Mouse (Mus musculus) limb, embryonic 12.5 days (tissue): ENCODE measurements around the gene Plekhm3. TPM values are rescaled to one million over a fixed set of nuclear protein-coding genes. Genes with fewer than 3 reads are reported as not detected.
"Not testable (repeated sequence)": the region's sequence is repeated elsewhere in the genome, so short reads cannot be mapped to it uniquely, and the experiment has no call there.

Experiments used
- ATAC-seq: fragments of 200-750 bp; cut with Nextera tagmentation; 2 replicates; pipeline ENCODE4 v1.8.0; 2017; ENCODE audit warnings: low read depth, moderate TSS enrichment; ENCODE audit not compliant: insufficient number of reproducible peaks, insufficient read depth, low FRiP score, low TSS enrichment
- H3K27ac ChIP-seq: fragments of 300-500 bp; sonication (generic); 2 replicates; pipeline ENCODE4 v1.5.1; 2016; ENCODE audit warnings: mild to moderate bottlenecking, moderate library complexity
- H3K27me3 ChIP-seq: fragments of 300-500 bp; sonication (generic); 2 replicates; pipeline ENCODE4 v1.6.1; 2016; ENCODE audit warnings: mild to moderate bottlenecking, moderate library complexity
- H3K36me3 ChIP-seq: fragments of 300-500 bp; sonication (generic); 2 replicates; pipeline ENCODE4 v1.6.1; 2016; ENCODE audit warnings: mild to moderate bottlenecking, moderate library complexity
- H3K4me1 ChIP-seq: fragments of 300-500 bp; sonication (generic); replicated peaks from 2 replicates; pipeline ENCODE4 v1.6.1; 2016
- H3K4me2 ChIP-seq: fragments of 300-500 bp; sonication (generic); 2 replicates; pipeline ENCODE4 v1.6.1; 2016; ENCODE audit warnings: mild to moderate bottlenecking, moderate library complexity
- H3K4me3 ChIP-seq: fragments of 300-500 bp; sonication (generic); replicated peaks from 2 replicates; pipeline ENCODE4 v1.5.1; 2016; ENCODE audit warnings: mild to moderate bottlenecking
- H3K9ac ChIP-seq: fragments of 300-500 bp; sonication (generic); replicated peaks from 2 replicates; pipeline ENCODE4 v1.6.1; 2016; ENCODE audit warnings: mild to moderate bottlenecking, moderate library complexity
- H3K9me3 ChIP-seq: fragments of 300-500 bp; sonication (generic); 2 replicates; pipeline ENCODE4 v1.6.1; 2016; ENCODE audit warnings: mild to moderate bottlenecking, moderate library complexity
- WGBS: fragments of 180-500 bp; shearing (Covaris S2); methylation state at CpG from one replicate; pipeline ENCODE4 v1.1.7; 2016; 5-methylcytosine and 5-hydroxymethylcytosine counted together
- polyA plus RNA-seq: library from polyadenylated mRNA; unstranded; fragments of >200 nt; fragmentation: Nextera tagmentation; extraction: Ambion mirVana; gene quantifications from 2 replicates; pipeline ENCODE4 v1.2.1, GENCODE M21; 2016

Plekhm3 gene
- polyA plus RNA-seq, result 11.1 and 13.8 TPM in 2 replicates

DNA sequence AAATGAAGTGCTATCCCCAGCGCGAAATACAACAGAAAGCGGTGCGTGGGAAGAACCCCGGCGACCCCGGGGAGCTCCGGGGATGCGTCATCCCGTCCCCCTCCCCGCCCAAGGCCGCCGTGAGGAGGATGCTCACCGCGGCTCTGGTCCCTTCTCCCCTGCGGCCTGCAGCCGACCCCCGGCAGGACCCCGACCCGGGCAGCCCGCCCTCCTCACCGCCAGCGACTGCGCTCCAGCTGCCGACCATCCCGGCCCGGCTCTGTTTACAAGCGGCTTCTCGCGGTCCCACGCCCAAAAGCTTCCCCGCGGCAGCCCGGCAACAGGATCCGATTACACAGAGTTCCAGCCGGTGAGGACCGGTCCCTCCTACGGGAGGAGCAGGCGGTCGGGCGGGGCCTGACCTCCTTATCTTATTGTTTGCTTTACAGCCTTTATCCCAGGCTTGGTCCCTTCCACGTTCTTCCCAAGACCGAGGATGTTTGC, at the start of gene Plekhm3:
Plekhm3 (minus strand) TSS at position 346 of the 483 bp plus-strand sequence.
- peak; percentile 88 for ATAC-seq

DNA sequence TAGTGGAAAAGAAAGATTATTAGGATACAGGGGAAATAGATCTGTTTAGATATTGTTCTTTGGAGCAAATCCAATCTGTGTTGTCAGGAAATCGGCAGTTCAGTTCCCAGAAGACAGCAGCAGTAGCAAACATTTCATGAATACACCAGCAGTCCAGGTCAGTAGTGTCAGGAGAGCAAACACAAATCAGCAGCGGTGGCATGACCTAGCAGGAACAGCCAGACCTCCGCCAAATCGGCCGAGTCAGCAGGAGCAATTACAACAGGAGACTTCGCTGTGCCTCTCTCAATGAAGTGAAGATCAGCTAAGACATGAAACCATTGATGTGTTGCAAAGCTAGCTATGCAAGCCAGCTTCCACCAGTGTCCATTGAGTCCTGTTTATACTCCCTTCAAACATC, 49.0 kb upstream of the Plekhm3 start:
- Histone ChIP-seq H3K27me3 (no peaks in the 10 kb centered on the region), H3K9me3 (no peaks in the 10 kb centered on the region), H3K9ac (no peak overlapping the region), H3K27ac (no peak overlapping the region), H3K4me1 (no peaks in the 10 kb centered on the region), H3K4me2 (no peak overlapping the region), H3K36me3 (no peaks in the 10 kb centered on the region), H3K4me3 (no peak overlapping the region)
- ATAC-seq, result no peak
- 90% methylated on average over 6 of the region's 6 CpGs for WGBS

More for the DNA sequence above, at the start of gene Plekhm3:
- no peaks in the 10 kb centered on the region for H3K27me3 ChIP-seq
- H3K4me3 ChIP-seq, result peak within 1 kb of the TSS; percentile 82
- H3K4me1 ChIP-seq, result no peaks in the 10 kb centered on the region
- H3K9me3 ChIP-seq, result no peaks in the 10 kb centered on the region
- H3K9ac ChIP-seq, result peak within 1 kb of the TSS; percentile 88
- H3K36me3 ChIP-seq, result no peaks in the 10 kb centered on the region
- WGBS, result under 1% methylated on average over 43 of the region's 43 CpGs
- H3K27ac ChIP-seq, result peak within 1 kb of the TSS; percentile 69; the same call in 1 of the 2 replicates
- peak within 1 kb of the TSS; percentile 59 for H3K4me2 ChIP-seq

DNA sequence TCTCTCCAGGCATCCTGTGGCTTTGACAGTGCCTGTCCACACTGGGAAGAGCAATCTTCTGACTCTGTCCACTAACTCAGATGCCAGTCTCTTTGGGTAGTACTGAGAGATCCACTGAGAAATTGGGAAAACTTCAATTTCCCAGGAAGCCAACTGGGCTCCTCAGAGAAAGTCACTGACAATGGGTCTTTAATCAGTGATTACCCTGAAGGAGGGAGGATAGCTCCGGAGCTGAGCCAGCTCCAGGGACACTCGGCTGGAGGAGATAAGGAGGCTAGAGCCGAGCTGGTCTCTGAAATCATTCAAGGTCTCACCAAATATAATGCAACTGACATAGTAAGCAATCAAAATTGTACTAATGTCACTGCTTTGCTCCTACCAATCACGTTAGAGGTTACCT, 47.9 kb upstream of the Plekhm3 start:
- H3K4me3 ChIP-seq, result no peak overlapping the region
- WGBS, result 83% methylated on average over 4 of the region's 4 CpGs
- ATAC-seq, result no peak
- H3K9ac ChIP-seq, result no peak overlapping the region
- H3K36me3 ChIP-seq, result no peaks in the 10 kb centered on the region
- H3K4me1 ChIP-seq, result no peaks in the 10 kb centered on the region
- no peaks in the 10 kb centered on the region for H3K9me3 ChIP-seq
- no peaks in the 10 kb centered on the region for H3K27me3 ChIP-seq
- no peak overlapping the region for H3K27ac ChIP-seq
- H3K4me2 ChIP-seq, result no peak overlapping the region

GRCm38 (mm10) chr1:64993206-64993605, 36.6 kb upstream of the Plekhm3 start:
- Histone ChIP-seq H3K4me3 (no peak overlapping the region), H3K27ac (no peak overlapping the region), H3K36me3 (no peaks in the 10 kb centered on the region), H3K9ac (no peak overlapping the region), H3K4me1 (no peaks in the 10 kb centered on the region), H3K9me3 (no peaks in the 10 kb centered on the region), H3K4me2 (no peak overlapping the region), H3K27me3 (no peaks in the 10 kb centered on the region)
- WGBS, result 79% methylated on average over 4 of the region's 4 CpGs
- ATAC-seq, result no peak

DNA sequence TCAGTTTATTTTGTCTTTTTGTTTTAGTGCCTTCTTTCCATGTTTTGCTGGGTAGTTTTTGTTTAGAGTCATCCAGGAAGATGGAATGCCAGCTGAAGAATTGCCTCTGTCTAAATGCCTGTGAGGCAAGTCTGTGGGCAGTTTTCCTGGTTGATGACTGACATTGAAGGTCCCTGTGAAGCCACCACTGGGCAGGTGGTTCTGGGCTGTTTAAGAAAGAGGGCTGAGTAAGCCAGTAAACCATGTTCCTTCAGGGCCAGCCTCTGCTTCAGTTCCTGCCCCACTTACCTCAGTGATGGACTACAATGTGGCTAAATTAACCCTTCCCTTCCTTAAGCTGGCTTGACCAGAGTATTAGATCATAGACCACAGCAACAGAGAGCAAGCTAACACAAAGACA, 31.6 kb upstream of the Plekhm3 start:
- Histone ChIP-seq H3K9me3 (no peaks in the 10 kb centered on the region), H3K27ac (no peak overlapping the region)
- no peak for ATAC-seq

DNA sequence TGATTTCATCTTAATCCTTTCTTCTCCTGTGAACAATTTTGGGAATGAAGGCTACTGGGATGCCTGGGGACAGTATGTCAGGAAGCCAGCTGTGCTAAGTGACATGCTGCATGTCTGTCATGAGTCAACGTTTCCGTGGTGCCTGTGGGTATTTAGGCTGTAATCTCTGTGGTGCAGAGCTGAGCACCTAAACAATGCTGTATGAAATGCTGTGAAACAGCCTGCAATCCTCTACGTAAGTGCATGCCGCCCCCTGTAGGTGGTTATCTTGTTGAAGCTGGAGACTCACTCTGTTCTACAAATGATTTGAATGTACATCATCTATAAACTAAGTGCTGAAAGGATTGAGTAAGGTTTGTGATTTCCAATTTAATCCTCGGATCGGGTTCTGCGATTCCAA, 29.5 kb upstream of the Plekhm3 start:
- no peak overlapping the region for H3K4me3 ChIP-seq
- no peak overlapping the region for H3K27ac ChIP-seq
- WGBS, result 44% methylated on average over 7 of the region's 7 CpGs
- H3K4me1 ChIP-seq, result no peaks in the 10 kb centered on the region
- no peak overlapping the region for H3K9ac ChIP-seq
- ATAC-seq, result no peak
- no peaks in the 10 kb centered on the region for H3K27me3 ChIP-seq
- no peaks in the 10 kb centered on the region for H3K9me3 ChIP-seq
- no peak overlapping the region for H3K4me2 ChIP-seq
- H3K36me3 ChIP-seq, result no peaks in the 10 kb centered on the region

More for the DNA sequence above, 31.6 kb upstream of the Plekhm3 start:
- Histone ChIP-seq H3K4me1 (no peaks in the 10 kb centered on the region), H3K27me3 (no peaks in the 10 kb centered on the region), H3K4me2 (no peak overlapping the region), H3K9ac (no peak overlapping the region), H3K36me3 (no peaks in the 10 kb centered on the region), H3K4me3 (no peak overlapping the region)

- Histone ChIP-seq H3K36me3 (no peaks in the 10 kb centered on the region), H3K4me1 (no peaks in the 10 kb centered on the region), H3K4me3 (no peak overlapping the region), H3K9ac (no peak overlapping the region), H3K9me3 (no peaks in the 10 kb centered on the region), H3K4me2 (no peak overlapping the region), H3K27me3 (no peaks in the 10 kb centered on the region), H3K27ac (no peak overlapping the region)
- 75% methylated on average over 3 of the region's 3 CpGs for WGBS
- ATAC-seq, result no peak
These were observed 26.6 kb upstream of the Plekhm3 start for GRCm38 (mm10) chr1:64983247-64983646.

- Histone ChIP-seq H3K27me3 (no peaks in the 10 kb centered on the region), H3K9me3 (no peaks in the 10 kb centered on the region), H3K4me3 (no peak overlapping the region), H3K4me2 (no peak overlapping the region), H3K36me3 (no peaks in the 10 kb centered on the region), H3K9ac (no peak overlapping the region), H3K27ac (no peak overlapping the region), H3K4me1 (peaks cover 5% of the 10 kb centered on the region; the same call in 1 of the 2 replicates)
- ATAC-seq, result no peak
- WGBS, result 80% methylated on average over 7 of the region's 7 CpGs
These were observed 21.7 kb upstream of the Plekhm3 start for GRCm38 (mm10) chr1:64978321-64978799.

DNA sequence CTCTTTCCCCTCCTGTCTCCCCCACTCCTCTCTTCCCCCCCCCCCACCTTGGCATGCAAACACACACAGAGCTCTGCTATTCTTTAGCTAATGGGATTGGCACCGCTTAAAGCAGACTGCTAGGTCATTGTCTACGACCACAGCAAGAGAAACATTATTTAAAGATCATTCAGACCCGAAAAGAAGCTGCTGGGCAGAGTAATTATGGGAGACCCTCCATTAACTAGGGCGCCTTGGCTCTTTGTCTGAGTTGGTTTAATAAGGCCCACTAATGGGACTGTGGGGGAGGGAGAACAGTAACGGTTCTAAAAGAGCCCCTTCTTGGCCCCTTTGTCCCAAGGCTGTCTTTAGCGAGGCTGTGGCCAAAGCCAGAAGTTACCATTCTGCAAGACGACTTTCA, 18.7 kb upstream of the Plekhm3 start:
- no peak for ATAC-seq
- Histone ChIP-seq H3K36me3 (no peaks in the 10 kb centered on the region), H3K4me2 (no peak overlapping the region), H3K27me3 (no peaks in the 10 kb centered on the region), H3K9me3 (no peaks in the 10 kb centered on the region), H3K27ac (no peak overlapping the region), H3K4me3 (no peak overlapping the region), H3K4me1 (peaks cover 5% of the 10 kb centered on the region; the same call in 1 of the 2 replicates), H3K9ac (no peak overlapping the region)
- WGBS, result 29% methylated on average over 7 of the region's 7 CpGs

GRCm38 (mm10) chr1:64970685-64971084, 14.1 kb upstream of the Plekhm3 start:
- Histone ChIP-seq H3K36me3 (no peaks in the 10 kb centered on the region), H3K9ac (no peak overlapping the region), H3K4me1 (peaks cover 5% of the 10 kb centered on the region; the same call in 1 of the 2 replicates), H3K4me2 (no peak overlapping the region), H3K4me3 (no peak overlapping the region), H3K9me3 (no peaks in the 10 kb centered on the region), H3K27me3 (no peaks in the 10 kb centered on the region), H3K27ac (no peak overlapping the region)
- 70% methylated on average over 5 of the region's 5 CpGs for WGBS
- no peak for ATAC-seq

- Histone ChIP-seq H3K4me1 (no peaks in the 10 kb centered on the region), H3K9ac (peak overlapping the region; percentile 88), H3K4me3 (peak overlapping the region; percentile 82), H3K9me3 (no peaks in the 10 kb centered on the region), H3K36me3 (no peaks in the 10 kb centered on the region), H3K27me3 (no peaks in the 10 kb centered on the region), H3K27ac (no peak overlapping the region), H3K4me2 (peak overlapping the region; percentile 59)
- WGBS, result 58% methylated on average over 8 of the region's 8 CpGs
- peak; percentile 21; the same call in 1 of the 2 replicates for ATAC-seq
These were observed 431 bp upstream of the Plekhm3 start for GRCm38 (mm10) chr1:64957021-64957489.

DNA sequence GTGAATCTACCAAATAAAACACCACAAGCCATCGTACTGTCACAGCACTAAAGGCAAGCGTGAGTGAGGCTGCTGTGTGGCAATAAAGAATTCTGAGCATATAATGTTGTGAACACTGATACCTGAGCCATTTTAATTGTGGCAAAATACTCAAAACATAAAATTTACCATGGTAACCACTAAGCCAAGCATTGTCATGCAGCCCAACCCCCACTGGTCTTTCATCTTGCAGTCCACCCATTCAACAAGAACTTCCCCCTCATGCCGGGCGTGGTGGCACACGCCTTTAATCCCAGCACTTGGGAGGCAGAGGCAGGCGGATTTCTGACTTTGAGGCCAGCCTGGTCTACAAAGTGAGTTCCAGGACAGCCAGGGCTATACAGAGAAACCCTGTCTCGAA, 1.8 kb downstream of the Plekhm3 start:
- WGBS, result 86% methylated on average over 7 of the region's 7 CpGs
- H3K4me1 ChIP-seq, H3K27me3 ChIP-seq, H3K9ac ChIP-seq, H3K4me2 ChIP-seq, ATAC-seq, H3K9me3 ChIP-seq, H3K36me3 ChIP-seq, H3K27ac ChIP-seq, H3K4me3 ChIP-seq: not testable (repeated sequence)
